Mouse (Mus musculus): ENCODE results near the gene Aurkb. TPM values are rescaled to one million over a fixed set of nuclear protein-coding genes. Genes with fewer than 3 reads are reported as not detected.

Gene Aurkb
- polyA plus RNA-seq, 1 experiment from 2014 or later = 34.1 TPM

DNA sequence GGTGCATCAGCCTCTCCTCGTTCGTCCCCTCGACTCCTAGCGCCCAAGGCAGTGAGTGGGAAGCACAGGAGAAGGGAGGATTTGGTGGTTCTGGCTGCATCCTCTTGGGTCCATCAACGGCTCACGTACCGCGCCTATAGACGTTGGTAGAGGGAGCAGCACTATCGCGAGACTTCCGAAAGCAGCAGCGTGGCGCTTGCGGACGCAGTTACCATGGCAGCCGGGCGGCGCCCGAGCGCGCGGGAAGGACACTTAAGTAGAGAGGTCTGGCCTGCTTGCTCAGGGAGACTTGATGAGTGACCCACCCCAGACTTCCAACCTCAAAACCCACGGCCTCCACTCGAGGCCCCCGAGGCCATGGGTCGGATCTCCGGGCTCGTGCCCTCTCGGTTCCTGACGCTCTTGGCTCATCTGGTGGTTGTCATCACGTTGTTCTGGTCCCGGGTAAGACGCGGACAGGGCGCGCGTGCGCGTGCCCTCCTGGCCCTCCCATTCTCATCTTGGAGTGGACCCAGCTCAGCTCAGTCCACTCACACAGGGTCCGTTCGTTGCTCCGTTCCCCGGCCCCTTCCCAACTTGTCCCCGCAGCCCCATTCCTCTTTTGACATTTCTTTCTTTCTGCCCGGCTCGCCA lies 25.3 kb downstream of the Aurkb start, which contains the start of gene Tmem107:
Gene Tmem107, plus strand, starts transcription at position 217 of the 633 bp plus-strand sequence.
- ChIA-PET POLR2A (interaction anchor here (1.7 kb wide), 1 partner anchor 51 kb away, joined by 9 read pairs; the partner anchor contains the start of gene 9130213A22Rik), CTCF (interaction anchor here (0.9 to 1.1 kb wide), 3 partner anchors 22 to 51 kb away, joined by 3 to 4 read pairs (median 3); partner anchors contain the start of gene 9130213A22Rik)
- in situ Hi-C loops (cut with MboI; ENCODE audit: low pct_unique_long_range_greater_than_20kb) = no loop called here
- peak; percentile 41 for ATAC-seq
- TF ChIP-seq CTCF (IDR thresholded peaks at IDR 0.05) = no peak
- H3K27me3 ChIP-seq = no peaks in the 10 kb centered on the region
- DNase-seq (ENCODE audit: low read depth, low spot score) = no peak

DNA sequence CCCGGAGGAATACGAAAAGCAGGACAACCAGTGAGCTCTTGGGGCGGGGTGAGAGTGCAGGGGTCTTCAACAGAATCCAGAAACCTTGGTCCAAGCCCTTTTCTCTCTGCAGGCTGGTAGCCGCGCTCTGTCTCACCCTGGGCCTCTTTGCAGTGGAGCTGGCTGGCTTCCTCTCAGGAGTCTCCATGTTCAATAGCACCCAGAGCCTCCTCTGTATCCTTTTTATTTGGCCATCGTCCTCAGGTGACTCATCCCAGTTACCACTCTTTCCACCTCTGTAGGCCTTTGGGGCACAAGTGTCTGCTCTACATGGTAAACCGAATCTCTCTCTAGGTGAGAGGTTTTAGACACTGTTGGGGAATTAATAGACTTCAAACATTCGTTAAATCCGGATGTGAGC lies 25.8 kb downstream of the Aurkb start:
- in situ Hi-C loops (cut with MboI; ENCODE audit: low pct_unique_long_range_greater_than_20kb) = no loop called here
- DNase-seq (ENCODE audit: low read depth, low spot score) (no peak), ATAC-seq (no peak)
- ChIA-PET POLR2A (interaction anchor here (1.7 kb wide), 1 partner anchor 51 kb away, joined by 9 read pairs; the partner anchor contains the start of gene 9130213A22Rik), CTCF (interaction anchor here (0.9 to 1.1 kb wide), 3 partner anchors 21 to 51 kb away, joined by 3 to 4 read pairs (median 3); partner anchors contain the start of gene 9130213A22Rik)
- TF ChIP-seq CTCF (IDR thresholded peaks at IDR 0.05) = no peak
- H3K27me3 ChIP-seq = no peaks in the 10 kb centered on the region

DNA sequence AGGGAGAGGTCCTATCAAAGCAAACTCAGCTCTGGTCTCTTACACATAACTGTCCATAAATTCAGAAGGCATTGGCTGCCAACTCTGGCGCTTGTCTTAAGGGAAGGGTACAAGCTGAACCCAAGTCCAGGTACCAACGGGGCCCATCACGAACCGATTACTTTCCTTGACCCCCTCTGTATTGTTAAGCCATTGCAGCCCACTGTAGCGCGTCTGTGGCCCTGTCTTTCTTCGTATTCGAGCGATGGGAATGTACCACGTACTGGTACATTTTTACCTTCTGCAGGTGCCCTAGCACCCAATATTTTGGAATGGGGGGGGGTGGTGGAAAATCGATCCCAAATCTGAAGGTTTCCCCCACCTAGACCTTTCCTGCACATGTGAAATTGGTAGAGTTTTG lies 26.8 kb downstream of the Aurkb start:
- in situ Hi-C loops (cut with MboI; ENCODE audit: low pct_unique_long_range_greater_than_20kb) = no loop called here
- no peaks in the 10 kb centered on the region for H3K27me3 ChIP-seq
- TF ChIP-seq CTCF (IDR thresholded peaks at IDR 0.05) = no peak
- ChIA-PET POLR2A (interaction anchor here (1.3 to 2.0 kb wide), 4 partner anchors 12 to 50 kb away, joined by 4 to 9 read pairs (median 6); partner anchors contain the start of genes 9130213A22Rik, Borcs6 and Per1), CTCF (interaction anchor here (4.4 kb wide), 1 partner anchor 20 kb away, joined by 13 read pairs; no protein-coding TSS in a partner anchor)
- no peak for DNase-seq (ENCODE audit: low read depth, low spot score)
- no peak for ATAC-seq

DNA sequence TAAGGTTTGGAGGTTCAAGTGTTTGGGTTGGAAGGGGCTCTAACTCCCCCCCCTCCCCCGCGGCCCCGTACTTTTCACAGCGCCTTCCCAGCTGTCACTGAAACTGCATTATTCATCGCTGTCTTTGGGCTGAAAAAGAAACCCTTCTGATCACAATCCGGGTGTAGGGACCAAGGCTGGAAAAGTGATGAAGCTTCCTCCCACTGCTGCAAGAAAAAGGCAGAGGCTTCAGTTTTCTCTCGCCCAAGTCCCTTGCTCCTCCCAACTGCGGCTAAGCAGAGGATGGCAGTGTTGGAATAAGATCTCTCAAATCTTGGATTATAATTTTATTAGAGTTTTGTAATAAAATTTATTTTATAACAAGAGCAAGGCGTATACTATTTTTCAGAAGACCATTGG lies 27.2 kb downstream of the Aurkb start:
- H3K27me3 ChIP-seq = no peaks in the 10 kb centered on the region
- ATAC-seq (no peak), DNase-seq (ENCODE audit: low read depth, low spot score) (no peak)
- in situ Hi-C loops (cut with MboI; ENCODE audit: low pct_unique_long_range_greater_than_20kb) = no loop called here
- TF ChIP-seq CTCF (IDR thresholded peaks at IDR 0.05) = no peak
- ChIA-PET CTCF (interaction anchor here (0.8 to 4.4 kb wide), 3 partner anchors 20 to 51 kb away, joined by 4 to 13 read pairs (median 7); partner anchors contain the start of gene 9130213A22Rik), POLR2A (interaction anchor here (1.3 to 2.0 kb wide), 5 partner anchors 13 to 49 kb away, joined by 4 to 9 read pairs (median 7); partner anchors contain the start of genes 9130213A22Rik, Borcs6 and Per1)

DNA sequence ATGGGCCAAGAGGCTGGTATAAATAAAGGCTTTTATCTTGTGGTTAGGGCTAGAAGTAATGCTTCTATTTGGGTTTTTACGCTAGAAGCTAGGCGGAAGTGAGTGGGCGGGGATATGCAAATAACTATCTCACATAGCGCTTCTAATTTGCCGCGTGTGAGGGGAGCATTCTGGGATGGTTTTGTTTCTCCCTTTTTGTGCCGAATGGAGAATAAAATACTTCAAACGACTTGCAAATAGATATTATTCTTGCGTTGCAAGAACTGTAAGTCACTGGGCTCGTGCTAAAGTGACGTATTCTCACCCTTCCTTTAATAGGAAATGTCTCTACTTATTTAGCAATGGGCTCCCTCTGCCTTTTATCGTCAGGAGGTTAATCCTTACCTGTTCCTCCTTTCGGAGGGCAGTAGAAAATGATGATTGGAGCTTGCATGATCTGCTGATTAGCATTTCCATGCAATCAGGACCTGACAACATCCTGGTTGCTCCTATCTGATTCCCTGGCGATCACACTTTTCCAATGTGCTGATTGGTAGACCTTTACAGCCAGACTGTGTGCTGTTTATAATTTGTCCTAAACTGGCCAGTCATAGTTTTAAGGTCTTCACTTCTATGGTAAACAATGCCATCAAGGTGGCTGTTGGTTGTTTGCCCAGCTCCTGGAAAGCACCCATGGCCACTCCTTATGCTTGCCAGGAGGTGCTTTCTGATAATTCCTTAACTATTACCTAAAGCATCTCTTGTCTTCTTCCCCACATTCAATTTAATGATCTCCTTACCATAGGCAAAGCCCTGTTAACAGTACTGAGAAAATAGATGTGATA lies 27.8 kb downstream of the Aurkb start:
- no peak for TF ChIP-seq CTCF (IDR thresholded peaks at IDR 0.05)
- ATAC-seq (peak; percentile 70), DNase-seq (ENCODE audit: low read depth, low spot score) (peak; percentile 94)
- ChIA-PET CTCF (interaction anchor here (0.8 to 4.4 kb wide), 3 partner anchors 19 to 50 kb away, joined by 4 to 13 read pairs (median 7); partner anchors contain the start of gene 9130213A22Rik), POLR2A (interaction anchor here (0.5 to 2.0 kb wide), 6 partner anchors 13 to 52 kb away, joined by 4 to 9 read pairs (median 6); partner anchors contain the start of genes 9130213A22Rik, Borcs6 and Per1)
- no peaks in the 10 kb centered on the region for H3K27me3 ChIP-seq
- in situ Hi-C loops (cut with MboI; ENCODE audit: low pct_unique_long_range_greater_than_20kb) = no loop called here

DNA sequence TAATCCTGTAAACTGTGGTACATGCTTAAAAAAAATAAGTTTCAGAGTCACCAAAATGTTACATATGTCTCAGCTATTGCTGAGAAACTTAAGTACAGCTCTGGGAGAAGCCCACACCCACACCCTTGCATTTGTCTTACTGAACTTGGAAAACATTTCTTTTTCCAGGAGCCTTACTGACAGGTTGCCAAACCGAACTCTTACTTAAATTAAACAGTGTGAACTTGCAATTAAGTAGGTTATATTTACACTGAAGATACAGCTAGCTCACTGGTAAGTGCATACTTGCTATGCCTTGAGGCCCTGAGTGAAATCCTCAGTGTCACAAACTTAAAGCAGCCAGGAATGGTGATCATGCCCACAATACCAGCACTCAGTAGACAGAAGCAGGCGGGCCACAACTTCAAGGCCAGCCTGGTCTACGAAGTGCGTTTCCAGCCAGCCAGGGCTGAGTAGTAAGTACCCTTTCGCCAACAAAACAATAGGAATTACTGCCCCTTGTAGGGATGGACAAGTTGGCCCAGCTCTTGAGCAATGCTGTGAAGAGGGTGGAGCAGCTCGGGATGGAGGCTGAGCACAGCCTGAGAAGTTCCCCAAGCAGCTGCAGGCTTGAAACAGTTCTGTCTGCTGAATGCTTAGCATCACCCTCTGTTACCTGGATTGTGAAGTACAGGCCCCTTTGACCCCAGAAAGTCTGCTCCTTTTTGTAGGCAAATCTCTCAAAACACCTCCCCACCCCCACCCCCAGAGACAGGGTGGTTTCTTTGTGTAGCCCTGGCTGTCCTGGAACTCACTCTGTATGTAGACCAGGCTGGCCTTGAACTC lies 28.7 kb downstream of the Aurkb start:
- ChIA-PET POLR2A (interaction anchor here (0.5 to 2.0 kb wide), 4 partner anchors 13 to 51 kb away, joined by 4 to 9 read pairs (median 8); partner anchors contain the start of genes 9130213A22Rik and Borcs6), CTCF (interaction anchor here (1.8 to 4.4 kb wide), 2 partner anchors 19 to 47 kb away, joined by 7 to 13 read pairs; partner anchors contain the start of gene 9130213A22Rik)
- no peak for ATAC-seq
- H3K27me3 ChIP-seq = no peaks in the 10 kb centered on the region
- no peak for DNase-seq (ENCODE audit: low read depth, low spot score)
- no peak for TF ChIP-seq CTCF (IDR thresholded peaks at IDR 0.05)
- in situ Hi-C loops (cut with MboI; ENCODE audit: low pct_unique_long_range_greater_than_20kb) = no loop called here

DNA sequence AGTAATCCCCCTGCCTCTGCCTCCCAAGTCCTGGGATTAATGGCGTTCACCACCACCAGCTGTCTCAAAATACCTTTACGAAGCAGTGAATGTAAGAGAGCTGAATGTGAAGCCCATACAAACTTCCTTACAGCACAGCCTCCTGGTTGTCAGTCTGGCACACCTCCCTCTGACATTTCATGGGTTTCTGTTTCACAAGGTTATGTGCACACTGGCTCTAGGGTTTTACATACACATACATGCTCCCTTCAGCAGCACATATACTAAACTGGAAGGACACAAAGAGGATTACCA lies 29.3 kb downstream of the Aurkb start:
- DNase-seq (ENCODE audit: low read depth, low spot score) (no peak), ATAC-seq (no peak)
- POLR2A ChIA-PET = no interaction called here
- no peaks in the 10 kb centered on the region for H3K27me3 ChIP-seq
- CTCF ChIA-PET = interaction anchor here (4.4 kb wide), 1 partner anchor 18 kb away, joined by 13 read pairs; no protein-coding TSS in a partner anchor
- in situ Hi-C loops (cut with MboI; ENCODE audit: low pct_unique_long_range_greater_than_20kb) = loop anchor here (25.0 kb wide), 1 partner anchor 913 kb away; the partner anchor contains the start of genes Ctdnep1, Elp5, Gabarap and Phf23
- no peak for TF ChIP-seq CTCF (IDR thresholded peaks at IDR 0.05)

DNA sequence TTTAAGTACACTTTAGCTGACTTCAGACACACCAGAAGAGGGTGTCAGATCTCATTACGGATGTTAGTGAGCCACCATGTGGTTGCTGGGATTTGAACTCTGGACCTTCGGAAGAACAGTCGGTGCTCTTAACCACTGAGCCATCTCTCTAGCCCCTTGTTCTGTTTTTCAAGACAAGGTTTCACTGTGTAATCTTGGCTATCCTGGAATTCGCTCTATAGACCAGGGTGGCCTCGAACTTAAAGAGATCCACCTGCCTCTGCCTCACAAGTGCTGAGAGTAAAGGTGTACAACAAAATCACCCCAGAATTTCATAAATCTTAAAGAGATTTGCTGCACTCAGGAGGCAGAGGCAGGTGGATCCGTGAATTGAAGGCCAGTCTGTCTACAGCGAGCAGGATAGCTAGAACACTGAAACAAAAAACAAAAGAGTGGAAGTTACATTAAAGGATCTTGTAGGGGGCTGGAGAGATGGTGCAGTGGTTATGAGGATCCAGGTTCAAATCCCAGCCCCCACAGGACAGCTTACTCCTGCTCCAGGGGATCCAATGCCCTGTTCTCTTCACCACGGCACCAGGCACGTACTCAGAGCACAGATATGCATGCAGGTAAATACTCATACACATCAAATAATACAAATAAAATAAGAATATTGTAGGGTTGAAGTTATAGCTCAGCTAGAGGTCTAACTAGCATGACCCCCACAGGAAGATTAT lies 30.5 kb downstream of the Aurkb start:
- H3K27me3 ChIP-seq = no peaks in the 10 kb centered on the region
- ATAC-seq = no peak
- DNase-seq (ENCODE audit: low read depth, low spot score) = no peak
- ChIA-PET POLR2A (interaction anchor here (0.7 to 1.1 kb wide), 2 partner anchors 12 to 15 kb away, joined by 3 read pairs; partner anchors contain the start of gene Vamp2), CTCF (interaction anchor here (0.9 to 4.4 kb wide), 5 partner anchors 9 to 49 kb away, joined by 3 to 13 read pairs (median 3); no protein-coding TSS in a partner anchor)
- in situ Hi-C loops (cut with MboI; ENCODE audit: low pct_unique_long_range_greater_than_20kb) = loop anchor here (25.0 kb wide), 1 partner anchor 911 kb away; the partner anchor contains the start of genes Ctdnep1, Elp5, Gabarap and Phf23
- TF ChIP-seq CTCF (IDR thresholded peaks at IDR 0.05) = no peak

All from Patski (cell line).